Mouse (Mus musculus) cerebellum, adult 18-20 months (tissue): ENCODE data around the gene Gm20388.

Experiments
- DNase-seq, 2 experiments: peaks; one replicate each; pipeline ENCODE4 v3.0.0; 2021

Gm20388 gene

GRCm38 (mm10) chr8:121995895-121996294, 2085.3 kb downstream of the Gm20388 start:
- DNase-seq, result no peak

GRCm38 (mm10) chr8:121998631-121999030, 2088.0 kb downstream of the Gm20388 start:
- DNase-seq, result no peak

DNA sequence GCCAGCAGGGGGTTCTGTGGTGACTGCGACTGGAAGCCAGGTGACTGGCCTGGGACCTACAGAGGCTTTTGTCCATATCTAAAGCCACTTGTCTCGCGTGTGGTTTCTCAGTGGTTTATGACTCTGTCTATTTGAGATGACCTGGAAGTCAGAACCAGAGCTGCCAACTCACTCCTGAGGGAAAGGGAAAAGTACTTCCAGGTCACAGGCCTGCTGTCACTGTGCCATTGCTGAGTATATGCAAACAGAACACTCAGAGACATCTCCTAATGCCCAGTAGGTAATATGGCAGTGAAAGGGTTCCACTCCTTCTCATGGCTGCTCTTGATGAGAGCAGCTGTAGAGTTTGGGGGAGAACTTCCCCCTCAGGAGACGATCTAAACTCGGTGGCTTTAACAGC, 2088.6 kb downstream of the Gm20388 start:
- DNase-seq, result no peak

GRCm38 (mm10) chr8:122001339-122002115, 2090.9 kb downstream of the Gm20388 start:
- no peak for DNase-seq

DNA sequence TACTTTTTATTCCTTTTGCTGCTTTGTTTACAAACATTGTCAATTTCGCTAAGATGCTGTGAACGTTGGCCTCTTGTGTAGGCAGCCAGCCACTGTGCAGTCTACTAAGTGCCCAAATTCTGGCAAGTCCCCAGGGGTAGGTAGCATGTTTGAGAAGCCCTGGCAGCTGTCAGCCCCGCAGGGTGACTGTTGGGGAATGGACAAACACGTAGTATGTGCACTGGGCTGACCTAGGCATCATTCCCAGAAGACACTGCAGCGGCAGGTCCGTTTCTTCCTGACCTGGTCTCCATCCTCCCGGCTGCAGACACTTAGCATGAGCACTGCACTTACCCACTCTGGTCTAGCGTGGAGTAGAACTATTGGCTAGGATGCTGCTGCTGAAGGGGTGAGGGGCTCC, 2093.0 kb downstream of the Gm20388 start:
- DNase-seq, result peak; percentile 68 to 70

- no peak for DNase-seq
Observed at GRCm38 (mm10) chr8:122004131-122004530, 2093.5 kb downstream of the Gm20388 start.

GRCm38 (mm10) chr8:122005422-122006204, 2095.0 kb downstream of the Gm20388 start:
- DNase-seq, result peak; percentile 37 to 46

DNA sequence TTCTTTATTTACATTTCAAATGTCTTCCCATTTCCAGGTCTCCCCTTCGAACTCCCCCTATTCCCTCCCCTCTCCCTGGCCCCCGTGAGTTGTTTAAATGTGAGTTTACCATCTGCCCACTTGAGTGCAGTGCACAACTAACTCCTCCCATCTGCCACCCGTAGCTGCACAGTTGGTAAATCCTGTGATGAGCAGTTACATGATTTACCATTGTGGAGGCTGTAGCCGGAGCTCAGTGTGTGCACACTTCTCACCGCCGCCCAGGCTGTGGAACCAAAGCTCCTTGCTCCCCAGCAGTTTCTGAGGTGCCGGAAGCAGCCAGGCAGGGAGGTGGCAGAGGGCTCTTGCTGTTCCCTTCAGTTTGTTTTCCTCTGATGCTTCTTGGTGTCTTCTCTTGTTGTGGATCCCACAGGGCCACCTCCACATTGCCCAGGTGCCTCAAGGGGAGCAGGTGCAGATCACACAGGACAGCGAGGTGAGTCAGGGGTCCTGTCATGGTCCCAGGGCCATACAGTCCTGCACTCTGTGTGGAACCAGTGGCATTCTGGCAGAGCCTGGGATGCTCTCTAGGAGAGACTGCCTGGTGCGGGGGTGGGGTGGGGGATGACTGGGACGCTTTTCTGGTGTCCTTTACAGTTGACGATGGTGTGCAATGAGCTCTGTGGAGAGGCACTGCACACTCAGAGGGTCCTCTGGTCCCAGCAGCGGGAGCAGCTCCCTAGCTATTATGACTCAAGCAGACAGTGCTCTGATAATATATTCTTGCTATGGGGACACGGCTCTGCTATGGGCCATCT, 2096.2 kb downstream of the Gm20388 start:
- DNase-seq, result no peak

DNA sequence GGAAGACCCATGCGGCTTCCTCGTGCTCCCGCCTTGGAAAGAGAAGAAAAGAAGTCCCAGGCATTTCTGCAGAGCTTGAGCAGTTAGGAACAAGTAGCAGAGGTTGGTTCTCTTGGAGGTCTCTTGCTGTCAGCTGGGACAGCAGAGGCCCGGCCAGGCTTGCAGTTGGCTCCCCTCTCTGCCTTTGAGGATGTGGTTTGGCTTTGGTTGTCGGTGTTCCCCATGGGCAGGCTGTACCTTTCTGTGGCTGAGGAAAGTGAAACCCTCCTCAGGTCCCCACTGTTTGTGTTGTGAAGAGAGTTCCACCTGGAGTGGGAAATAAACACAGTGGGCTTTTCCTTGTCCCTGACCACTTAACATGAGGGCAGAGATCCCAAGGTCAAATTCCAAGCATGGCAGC, 2097.8 kb downstream of the Gm20388 start:
- no peak for DNase-seq

- no peak for DNase-seq
Observed at GRCm38 (mm10) chr8:122010638-122011037, 2100.0 kb downstream of the Gm20388 start.

DNA sequence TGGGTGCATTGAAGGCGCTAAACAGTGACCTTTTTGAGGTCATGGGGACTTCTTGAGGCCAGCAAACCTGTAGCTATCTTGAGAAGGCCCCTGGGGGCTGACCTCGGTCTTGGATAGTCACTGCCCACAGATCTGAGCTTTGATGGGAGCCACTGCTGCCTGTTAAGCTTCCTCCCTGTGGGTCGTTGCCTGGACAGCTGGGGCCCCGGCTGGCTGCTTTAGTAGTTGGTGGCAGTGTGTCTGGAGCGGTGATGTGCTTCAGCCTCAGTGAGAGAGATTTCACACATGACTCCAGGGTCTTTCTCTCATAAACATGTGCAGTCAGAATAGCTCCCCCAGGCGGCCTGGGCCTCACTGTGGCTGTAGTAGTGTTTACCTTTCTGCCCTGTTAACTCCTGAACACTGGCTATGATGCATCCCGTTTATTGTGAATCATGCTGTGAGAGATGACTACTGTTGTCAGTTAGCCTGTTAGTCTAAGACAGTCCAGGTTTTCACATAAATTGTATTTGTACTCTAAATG, 2100.5 kb downstream of the Gm20388 start:
- no peak for DNase-seq

DNA sequence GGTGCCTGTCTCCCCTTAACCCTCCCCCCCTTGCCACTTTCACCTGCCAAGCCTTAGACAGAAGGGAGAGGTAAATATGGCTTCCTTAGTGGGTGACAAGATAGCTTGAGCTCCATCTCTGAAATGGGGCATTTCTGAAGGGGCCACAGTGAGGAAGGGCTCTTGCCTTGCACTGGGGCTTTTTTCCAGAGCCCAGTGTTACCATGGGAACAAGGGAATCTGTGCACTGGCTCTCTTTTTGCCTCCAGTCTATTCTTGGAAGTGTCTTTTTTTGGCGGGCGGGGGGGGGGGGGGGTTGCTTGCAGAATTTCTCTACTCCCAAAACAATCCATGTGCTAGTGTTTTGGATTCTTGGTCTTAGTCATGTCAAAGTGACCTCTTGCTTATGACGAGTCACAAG, 2104.0 kb downstream of the Gm20388 start:
- DNase-seq, result no peak

DNA sequence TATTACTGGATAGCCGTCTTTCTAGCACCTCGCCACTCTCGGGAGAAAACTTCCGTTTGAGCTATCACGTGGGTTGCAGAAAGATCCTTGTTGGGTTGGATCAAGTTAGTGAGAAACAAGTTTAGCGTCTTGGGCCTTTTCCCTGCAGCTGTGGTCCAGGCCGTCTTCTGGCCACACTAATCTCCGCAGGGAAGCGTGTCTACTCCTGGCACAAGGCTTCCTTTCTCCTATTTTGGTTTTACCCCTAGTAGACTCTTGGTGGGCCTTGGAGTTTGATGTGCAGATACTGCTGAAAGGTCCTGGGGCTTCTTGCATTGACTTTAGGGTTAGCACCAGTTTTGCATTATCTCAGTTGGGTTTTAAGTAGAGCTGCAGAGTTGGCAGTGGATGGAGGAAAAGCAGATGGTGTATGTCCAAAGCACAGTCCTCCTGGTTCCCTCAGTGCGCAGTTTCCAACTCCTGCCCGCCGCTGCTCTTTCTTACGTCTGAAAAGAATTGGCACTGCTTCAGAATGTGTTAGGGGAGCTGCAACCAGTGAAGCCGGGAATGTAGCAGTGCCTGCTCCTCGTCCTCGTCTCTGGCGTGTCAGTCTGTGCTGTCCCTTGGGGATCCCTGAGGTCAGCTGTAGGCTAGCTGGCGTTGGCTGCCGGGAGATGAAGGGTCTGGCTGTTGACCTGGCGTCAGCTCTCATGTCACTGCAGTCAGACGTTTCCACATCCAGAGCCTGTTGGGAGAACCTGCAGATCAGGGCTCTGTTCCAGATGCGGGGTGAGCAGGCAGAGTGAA, 2107.6 kb downstream of the Gm20388 start:
- peak in 1 of 2 experiments; percentile 29 for DNase-seq

DNA sequence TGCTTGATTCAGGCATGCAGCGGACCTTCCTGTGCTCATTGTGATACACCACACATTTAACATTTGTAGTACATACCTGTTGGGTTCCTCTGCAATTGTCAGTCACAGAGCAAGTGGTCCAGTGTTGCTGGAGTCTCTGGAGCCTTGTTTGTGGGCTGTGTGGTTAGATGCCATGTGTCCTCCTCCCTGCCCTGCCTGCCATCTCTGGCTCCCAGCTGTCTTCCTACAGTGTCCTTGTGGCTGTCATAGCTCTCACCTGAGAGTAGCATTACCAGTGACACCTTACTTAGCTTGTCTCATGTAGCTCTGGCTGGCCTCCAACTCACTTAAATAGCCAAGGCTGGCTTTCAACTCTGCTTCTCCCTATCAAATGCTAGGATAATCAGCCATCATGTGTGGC, 2108.5 kb downstream of the Gm20388 start:
- no peak for DNase-seq

- DNase-seq, result no peak
Observed at GRCm38 (mm10) chr8:122020050-122020771, 2109.6 kb downstream of the Gm20388 start.

- no peak for DNase-seq
Observed at GRCm38 (mm10) chr8:122021725-122022124, 2111.1 kb downstream of the Gm20388 start.

GRCm38 (mm10) chr8:122022274-122022673, 2111.6 kb downstream of the Gm20388 start:
- DNase-seq, result no peak

DNA sequence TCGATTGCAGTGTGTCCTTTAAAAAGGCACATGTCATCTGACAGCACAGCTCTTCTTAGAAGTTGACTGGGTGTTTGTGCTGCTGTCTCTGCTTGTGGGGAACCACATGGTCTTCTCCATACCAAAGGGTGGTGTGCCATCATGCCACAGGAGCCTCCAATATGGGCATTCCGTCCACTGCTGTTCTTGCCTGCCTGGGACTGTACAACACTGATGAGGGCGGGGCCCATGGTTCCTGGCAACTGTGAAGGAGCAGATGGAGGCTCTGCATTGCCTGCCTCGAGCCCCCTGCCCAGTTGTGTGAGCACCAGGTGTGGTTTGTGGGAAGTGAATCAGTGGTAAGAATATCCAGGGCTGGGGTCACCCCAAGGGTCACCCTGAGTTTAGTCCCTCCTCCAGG, 2112.1 kb downstream of the Gm20388 start:
- no peak for DNase-seq

DNA sequence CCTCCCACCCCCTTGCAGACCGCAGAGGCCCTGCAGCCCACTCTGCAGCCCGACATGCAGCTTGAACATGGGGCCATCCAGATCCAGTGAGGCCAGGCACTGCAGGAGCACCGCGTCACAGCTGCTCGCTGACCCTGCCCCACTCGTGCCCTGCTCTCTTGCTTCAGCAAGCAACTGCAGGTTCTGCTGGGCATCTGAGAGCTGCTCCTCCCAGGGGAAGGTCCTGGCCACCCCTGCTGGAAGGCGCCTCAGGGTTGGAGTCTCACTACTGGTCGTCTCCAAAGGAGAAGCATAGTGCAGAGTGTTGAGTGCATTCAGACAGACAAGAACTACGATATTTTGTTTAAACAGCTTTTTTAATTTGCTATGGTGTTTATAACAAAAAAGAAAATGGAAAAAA, 2114.9 kb downstream of the Gm20388 start:
- DNase-seq, result no peak

- no peak for DNase-seq
Observed at GRCm38 (mm10) chr8:122028116-122028515, 2117.5 kb downstream of the Gm20388 start.

GRCm38 (mm10) chr8:122030965-122031364, 2120.3 kb downstream of the Gm20388 start:
- DNase-seq, result peak; percentile 50 to 51

DNA sequence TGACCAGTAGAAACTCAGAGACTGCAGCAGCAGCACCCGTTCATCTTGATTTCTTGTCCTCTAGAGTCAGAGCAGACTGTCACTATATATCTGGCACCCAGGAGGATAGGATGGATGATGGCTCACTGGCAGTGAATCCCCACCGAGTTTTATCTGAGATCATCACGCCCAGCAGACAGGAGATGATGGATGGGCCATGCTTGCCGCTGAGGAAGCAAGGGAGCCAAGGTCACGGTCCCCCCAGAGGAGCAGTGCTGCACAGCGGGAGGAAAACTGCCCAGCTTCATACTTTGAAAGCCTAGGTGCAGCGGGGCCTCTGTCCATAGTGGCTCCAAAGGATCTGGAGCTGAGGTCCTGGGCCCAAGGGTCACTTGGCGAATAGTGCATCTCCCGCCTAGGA, 2122.1 kb downstream of the Gm20388 start:
- DNase-seq, result no peak
